Mouse (Mus musculus): ENCODE measurements at regions not wholly inside any gene's neighbourhood (a gene's known extent, or its start where the extent isn't known, plus 50 kb on each side); places are given as distances from the start of the nearest gene placed in this dataset.

DNA sequence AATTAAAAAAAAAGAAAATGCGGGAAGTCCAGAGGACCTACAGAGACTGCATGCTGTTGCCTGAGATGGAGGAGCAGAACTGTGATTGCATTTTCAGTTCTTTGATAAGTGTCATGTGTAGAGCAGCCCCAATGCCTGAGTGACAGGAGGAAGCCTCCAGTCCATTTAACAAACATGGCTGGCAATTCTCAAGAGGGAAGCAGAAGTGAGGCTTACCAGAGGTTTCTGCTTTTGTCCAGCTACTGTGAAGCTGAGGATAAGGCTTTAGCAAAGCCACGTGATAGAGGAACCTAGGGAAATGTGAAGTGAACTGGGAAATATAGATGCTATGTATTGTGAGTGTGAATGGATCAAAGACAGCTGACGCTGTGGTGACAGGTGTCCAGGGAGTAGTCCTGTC, 56.6 kb downstream of the Sucnr1 start:
- DNase-seq (ENCODE audit: extremely low spot score in 1 of 2, low spot score in 1 of 2) = no peak

DNA sequence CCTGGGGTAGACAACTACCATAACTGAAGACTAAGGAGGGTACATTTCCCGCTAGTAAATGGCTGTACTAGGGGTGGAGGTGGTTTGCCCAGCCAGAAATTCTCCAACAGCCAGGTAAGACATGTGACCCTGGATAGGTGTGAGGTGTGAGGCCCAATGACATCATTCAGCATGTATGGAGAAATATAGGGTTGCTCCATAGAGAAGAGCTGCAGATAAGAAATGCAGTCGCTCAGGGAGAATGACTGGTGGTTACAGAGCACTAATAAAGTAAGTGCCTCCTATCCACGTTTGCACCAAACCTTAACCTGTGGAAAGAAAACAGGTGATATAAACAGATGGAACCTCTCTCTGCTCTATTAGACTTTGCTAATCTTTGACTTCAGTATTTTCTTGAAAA, 78.2 kb downstream of the Sucnr1 start:
- no peak for DNase-seq (ENCODE audit: extremely low spot score in 1 of 2, low spot score in 1 of 2)

DNA sequence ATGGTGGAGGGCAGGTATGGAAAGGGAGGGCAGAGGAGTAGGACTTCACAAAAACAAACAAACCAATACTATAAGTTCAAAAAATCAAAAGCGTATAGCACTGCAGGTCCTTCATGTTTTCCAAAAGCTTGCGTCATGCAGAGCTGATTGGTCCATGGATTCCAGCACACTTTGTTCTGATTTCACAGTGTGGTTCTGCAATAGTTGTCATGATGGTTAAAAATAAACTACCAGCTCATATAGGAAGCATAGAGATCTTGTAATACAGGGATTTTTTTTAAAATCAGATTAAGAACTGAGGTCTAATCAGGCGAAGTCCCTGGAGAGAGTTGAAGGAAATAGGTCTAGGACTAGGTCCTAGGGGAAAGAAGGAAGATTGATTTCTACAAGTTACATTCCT, 86.0 kb downstream of the Sucnr1 start:
- no peak for DNase-seq (ENCODE audit: extremely low spot score in 1 of 2, low spot score in 1 of 2)

DNA sequence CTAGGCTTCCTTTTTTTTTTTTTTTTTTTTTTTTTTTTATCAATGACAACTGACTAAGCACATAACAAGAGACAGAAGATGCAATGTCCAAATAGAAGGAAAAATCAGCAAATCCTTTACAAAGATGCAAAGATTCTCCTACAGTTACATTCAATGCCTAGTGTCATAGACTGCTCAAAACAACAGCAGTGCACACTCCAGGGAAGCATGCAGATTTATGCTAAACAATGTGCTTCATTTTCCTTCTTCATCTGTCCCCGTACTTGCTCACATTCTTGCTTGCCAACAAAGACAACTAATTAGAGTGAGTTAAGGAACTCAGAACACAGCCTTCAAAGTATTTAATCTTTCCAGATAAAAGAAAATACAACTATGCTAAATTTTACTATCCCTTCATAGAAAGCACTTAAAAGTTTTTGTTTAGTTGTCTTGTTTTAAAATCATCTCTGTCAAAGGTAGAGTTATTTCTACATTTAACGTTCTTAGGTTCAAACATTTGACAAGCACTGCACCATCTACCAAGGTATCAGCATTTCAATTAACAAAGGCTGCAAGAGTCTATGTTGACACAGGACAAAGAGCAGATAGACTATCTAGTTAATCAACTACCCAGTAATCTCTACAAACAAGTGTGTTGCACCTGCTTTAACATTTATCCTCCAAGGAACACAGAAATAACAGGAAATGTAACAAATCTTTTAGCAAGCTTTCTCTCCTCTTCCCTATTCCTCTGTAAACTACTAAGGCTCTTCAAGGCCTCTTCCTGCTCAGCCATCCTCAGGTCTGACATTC, 86.7 kb downstream of the Sucnr1 start:
- no peak for DNase-seq (ENCODE audit: extremely low spot score in 1 of 2, low spot score in 1 of 2)

DNA sequence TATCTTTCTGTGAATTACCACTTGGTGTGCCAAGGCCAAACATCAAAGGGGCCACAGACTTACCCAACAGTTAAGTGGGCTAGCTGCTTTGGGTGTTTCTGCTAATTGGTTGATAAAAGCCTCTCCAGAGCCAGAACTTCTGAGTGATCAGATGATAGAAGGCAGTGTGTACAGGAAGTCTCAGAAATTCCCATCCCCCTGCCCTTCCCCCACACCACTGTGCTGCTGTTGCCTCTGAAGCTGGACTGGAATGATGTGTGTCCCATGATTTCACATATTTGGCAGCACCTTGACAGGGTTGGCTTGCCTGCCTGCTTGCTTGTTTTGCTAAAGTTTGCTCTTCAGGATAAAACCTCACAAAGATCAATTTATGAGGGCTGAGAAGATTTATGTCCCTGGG, 87.9 kb downstream of the Sucnr1 start:
- no peak for DNase-seq (ENCODE audit: extremely low spot score in 1 of 2, low spot score in 1 of 2)

DNA sequence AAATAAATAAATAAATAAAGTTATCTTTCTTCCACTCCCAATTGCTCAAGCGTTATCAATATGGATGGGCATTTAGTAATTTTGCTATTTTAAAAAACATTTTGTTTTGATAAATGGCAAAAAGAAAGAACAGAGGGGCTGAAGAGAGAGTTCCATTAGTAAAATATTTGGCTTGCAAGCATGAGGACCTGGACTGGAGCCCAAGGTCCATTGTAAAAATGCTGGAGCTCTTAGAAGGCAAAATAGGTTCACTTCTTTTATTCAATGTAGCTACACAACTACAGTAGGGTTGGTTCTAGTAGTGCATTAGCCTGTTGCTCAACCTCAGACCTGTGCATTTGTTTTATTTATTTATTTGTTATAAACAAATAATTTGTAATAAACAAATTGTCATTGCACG, 102.8 kb downstream of the Sucnr1 start:
- DNase-seq (ENCODE audit: extremely low spot score in 1 of 2, low spot score in 1 of 2) = no peak

DNA sequence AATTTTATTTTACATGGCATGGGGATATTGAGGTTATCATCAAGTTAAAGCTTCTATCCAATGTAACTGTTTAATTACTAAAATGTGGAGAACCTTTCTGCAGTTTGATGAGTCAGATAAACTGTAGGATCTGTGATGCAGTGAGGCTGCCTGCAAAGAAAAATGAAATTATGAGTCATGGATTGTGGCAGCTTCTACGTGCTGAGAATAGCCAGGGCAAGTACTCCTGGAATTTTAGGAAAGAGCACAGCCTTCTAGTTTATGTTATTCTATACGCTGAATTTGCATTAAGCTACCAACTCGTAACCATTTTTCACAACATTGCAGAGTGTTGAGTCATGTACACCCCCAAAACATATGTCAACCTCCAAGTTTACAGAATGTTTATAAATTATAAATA, 114.4 kb downstream of the Sucnr1 start:
- peak; percentile 3 to 53 for DNase-seq (ENCODE audit: extremely low spot score in 1 of 2, low spot score in 1 of 2)

DNA sequence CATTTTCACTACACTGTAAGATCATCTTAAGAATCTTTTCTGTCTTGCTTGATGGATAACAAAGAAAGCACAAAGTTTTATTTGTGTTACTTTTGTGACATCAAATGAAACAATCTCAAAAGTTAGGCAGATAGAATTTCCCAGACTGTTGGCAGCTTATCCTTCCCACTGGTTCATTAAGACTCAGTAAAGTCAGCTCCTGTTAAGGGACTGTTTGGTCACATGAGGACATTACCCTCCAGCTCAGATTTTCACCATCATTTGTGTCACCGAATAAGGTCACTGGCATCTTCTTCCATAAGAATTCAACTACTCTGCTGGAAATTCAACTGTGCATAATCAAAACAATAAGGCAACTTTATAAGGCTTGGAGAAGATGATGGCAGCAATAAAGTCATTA, 126.3 kb downstream of the Sucnr1 start:
- DNase-seq (ENCODE audit: extremely low spot score in 1 of 2, low spot score in 1 of 2) = no peak

DNA sequence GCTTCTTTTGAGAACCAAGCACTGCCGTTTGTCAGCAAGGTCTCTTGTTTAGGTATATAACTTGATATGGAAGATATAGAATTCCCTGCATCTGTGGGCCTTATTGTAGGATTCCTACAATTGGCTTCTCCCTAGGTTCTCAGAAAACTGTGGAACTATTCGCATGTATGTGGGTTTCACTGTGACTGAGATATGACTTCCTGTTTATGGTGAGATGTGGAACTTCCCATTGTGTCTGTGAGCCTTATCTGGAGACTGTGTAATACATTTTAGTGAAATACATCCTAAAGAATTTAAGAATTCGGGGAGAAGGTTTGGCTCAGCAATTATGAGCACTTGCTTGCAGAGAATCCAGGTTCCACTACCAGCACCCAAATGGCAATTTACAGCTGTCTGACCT, 137.3 kb downstream of the Sucnr1 start:
- DNase-seq (ENCODE audit: extremely low spot score in 1 of 2, low spot score in 1 of 2) = no peak

DNA sequence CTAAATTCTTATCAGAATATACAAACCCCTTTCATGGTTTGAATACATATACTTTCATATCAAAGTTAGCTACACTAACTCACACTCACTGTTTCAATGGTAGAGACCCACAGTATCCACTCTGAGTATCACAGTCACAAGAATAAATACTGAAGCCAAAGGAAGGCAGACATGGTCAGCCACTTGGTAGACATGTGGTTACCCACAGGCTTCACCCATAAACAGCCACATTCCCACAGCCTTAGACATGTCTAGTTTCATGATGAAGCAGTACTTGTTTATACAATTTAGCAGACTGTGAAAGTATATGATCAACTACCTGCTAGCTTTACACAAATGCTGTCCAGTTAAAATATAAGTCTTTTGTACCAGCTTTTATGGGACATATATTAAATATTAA, 159.0 kb downstream of the Sucnr1 start:
- DNase-seq (ENCODE audit: extremely low spot score in 1 of 2, low spot score in 1 of 2) = no peak

DNA sequence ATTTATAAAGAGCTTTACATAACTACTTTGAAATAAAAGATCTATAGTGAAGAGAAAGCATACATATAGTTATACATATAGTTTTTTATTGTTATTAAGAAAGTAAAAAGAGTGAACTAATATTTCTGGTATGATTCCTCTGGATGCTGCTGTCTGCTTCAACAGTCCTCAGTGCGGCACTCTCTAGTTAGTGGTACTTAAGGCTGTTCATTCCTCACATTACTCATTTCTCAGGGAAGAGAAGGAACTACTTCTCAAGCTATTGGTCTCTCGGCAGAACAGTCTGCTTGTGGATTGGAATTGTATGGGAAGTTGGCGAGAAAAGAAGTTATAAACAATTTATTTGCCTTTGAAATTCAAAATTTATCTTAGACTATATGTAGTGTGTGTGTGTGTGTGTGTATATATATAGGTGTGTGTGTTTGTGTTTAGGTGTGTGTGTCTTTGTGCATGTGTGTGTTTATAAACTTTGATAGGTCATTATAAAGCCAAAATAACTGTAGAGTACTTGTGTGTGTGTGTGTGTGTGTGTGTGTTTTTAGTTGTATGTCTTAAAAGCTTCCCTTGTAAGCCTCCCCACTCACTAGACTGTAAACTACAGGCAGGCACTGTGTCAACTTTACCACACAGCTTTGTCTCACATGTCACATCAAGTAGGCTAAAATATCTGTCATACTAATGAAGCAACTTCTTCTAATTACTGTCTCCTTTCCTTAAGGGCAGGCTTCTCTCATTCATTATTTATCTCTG, 185.2 kb downstream of the Sucnr1 start:
- DNase-seq (ENCODE audit: extremely low spot score in 1 of 2, low spot score in 1 of 2) = no peak

DNA sequence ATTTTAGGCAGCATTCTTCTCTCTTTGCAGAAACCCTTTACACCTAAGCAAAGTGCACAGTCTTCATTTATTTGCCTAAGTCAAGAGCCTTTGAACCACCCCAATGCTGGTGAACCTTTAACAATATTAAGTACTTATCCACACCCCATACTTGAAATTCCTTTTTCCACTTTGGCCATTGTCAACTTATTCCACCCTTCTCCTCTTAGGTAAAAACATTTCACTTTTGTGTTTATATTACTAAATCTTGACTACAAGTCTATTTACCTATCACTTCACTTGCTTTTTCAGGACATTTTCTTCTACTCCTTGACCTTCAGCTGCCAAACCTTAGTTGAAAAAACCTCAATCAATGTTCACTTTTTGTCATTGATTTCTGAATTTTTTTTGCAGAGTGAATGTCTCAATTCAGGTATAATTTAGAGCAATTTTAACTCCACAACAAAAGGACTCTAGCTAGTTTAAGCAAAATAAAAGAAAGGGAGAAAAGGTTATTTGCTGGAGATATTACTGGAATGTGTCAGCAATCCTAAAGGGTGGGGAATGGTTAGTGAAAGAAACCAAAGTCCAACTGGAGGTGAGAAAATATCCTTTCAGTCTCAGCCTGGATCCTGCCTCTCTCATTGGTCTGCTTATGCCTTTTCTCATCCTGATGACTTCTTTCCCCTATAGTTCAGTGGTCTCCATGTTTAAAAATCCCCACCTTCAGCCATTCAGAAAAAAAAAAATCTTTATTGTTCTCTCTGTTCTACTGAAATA, 185.9 kb downstream of the Sucnr1 start:
- DNase-seq (ENCODE audit: extremely low spot score in 1 of 2, low spot score in 1 of 2) = no peak

DNA sequence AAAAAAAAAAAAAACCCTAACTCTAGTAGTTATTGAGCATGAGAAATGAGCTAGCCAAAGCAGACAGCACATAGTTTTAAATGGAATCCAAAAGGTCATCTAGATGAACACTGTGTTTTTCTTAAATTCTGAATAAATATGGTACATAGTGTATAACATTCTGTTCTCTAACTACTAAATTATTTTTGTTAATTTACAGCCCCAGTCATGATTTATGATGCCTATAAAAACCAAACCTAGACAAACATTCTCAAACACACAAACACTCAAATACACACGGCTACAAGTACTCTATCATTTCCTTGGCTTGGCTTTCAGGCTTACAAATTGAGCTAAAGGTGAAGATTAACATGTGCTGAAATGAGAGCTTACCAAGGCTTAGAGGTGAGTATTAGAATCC, 188.8 kb downstream of the Sucnr1 start:
- DNase-seq (ENCODE audit: extremely low spot score in 1 of 2, low spot score in 1 of 2) = no peak

DNA sequence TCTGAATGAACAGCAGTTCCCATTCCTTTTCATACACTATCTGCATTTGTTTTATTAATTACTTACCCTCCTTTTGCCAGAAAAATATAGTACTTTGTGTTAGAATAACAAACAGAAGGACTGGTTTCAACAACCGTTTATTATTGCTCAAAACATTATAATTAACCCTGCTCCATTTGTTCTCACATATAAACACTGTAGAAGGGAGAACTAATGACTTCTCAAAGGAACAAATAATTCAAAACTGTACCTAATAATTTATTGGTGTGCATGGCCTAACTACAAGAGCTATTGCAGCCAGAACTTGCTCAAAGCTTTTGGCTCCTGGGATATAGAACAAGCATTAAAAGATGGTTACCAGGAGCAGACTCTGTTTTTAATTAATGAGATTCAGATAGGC, 192.1 kb downstream of the Sucnr1 start:
- DNase-seq (ENCODE audit: extremely low spot score in 1 of 2, low spot score in 1 of 2) = no peak

DNA sequence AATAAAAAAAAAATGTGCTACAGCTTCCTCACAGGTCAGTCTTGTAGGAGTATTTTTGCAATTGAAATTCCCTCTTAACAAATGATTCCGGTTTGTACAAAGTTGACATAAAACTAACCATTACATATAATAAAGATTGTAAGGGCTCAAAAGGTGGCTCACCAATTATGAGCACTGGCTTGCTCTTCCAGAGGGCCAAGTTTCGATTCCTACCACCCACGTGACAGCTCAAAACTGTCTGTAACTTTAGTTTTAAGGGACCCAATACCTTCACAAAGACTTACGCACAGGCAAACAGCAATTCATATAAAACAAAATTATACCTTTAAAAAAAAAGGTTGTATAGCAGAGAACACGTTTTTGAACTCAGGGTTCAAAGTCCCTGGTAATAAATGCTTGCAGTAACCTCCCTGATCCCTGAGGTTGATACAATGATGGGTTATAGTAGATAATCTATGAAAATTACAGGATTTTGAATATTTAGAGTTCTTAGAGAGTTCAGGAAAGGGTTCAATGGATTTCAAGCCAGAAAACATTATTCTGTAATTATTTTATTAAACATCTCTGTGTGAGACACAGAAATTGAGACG, 193.7 kb downstream of the Sucnr1 start:
- DNase-seq (ENCODE audit: extremely low spot score in 1 of 2, low spot score in 1 of 2) = no peak

DNA sequence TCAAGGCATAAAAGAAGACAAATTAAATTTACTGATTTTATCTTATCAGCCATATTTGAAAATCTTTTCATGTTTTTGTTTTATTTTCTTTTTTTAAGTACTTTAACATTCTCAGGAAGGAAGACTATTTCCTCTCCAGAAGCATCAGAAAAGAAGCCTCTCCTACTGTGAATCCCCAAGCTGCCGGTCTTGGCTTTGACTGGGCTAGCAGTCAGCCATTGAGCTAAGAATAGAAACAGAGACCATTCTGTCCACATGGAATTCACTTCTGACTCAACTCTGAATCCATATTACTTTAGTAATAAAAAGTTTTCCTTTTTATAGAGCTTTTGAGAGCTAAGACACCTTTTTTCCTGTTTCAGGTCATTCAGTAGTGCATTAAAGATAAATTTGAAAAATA, 194.8 kb upstream of the Mbnl1 start:
- no peak for DNase-seq (ENCODE audit: extremely low spot score in 1 of 2, low spot score in 1 of 2)

DNA sequence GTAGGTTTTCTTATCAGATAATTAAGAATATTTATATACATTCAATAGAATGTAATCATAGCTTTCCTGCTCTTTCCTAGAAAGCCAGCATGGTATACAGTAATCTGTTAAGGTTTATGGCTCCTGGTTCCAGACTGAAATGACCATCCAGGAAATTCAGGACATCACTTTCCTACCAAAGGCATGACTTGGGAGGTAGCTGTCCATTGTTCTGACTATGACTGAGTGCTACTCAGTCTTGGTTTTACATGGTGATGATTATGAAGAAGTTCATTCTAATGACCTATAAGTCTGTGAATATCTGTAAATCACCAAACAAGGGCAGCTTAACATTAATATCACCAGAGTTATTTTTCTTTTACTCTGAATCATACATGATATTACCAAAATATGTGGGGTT, 191.4 kb upstream of the Mbnl1 start:
- DNase-seq (ENCODE audit: extremely low spot score in 1 of 2, low spot score in 1 of 2) = no peak

DNA sequence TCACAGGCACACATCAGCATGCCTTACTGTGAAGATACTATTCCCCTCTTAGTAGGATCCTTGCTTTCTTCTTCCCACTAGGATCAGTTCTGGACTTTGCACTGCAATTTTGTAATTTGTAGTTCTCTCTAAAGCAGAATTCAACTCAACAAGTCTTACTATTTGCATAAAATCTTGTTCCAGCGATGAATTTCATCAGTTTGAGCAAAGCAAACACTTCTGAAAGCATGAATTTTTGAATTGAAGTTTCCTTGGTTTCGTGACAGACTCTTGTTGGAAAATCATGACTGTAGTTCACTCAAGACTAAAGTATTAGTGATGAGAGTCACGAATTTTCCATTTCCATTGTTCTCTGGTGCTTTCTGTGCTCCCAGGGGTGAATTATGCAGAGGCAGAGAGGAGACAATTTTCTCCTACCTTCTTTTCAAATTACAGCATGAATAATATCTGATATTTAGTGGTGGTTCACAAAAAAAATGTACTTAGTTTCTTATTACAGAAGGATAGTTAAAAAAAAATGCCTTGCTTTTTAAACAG, 190.6 kb upstream of the Mbnl1 start:
- DNase-seq (ENCODE audit: extremely low spot score in 1 of 2, low spot score in 1 of 2) = peak in 1 of 2 experiments; percentile 14

DNA sequence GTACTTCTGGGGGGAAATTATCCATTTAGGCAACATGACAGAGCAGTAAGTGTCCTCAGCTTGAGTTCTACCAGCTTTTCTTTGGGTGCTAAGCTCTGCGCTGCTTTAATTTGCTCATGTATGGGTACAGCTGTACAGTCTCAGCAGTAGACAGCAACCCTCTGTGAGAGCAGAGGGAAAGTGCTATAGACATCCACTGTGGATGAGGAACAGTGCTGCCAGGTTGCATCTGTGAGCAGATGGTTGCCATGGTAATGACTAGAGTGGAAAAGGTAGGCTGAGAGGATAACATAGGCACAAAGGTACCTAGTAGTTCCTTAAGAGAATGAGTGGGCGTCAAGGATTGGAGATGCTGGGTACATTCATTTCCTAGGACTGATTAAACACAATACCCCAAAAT, 180.5 kb upstream of the Mbnl1 start:
- DNase-seq (ENCODE audit: extremely low spot score in 1 of 2, low spot score in 1 of 2) = peak; percentile 28 to 52

DNA sequence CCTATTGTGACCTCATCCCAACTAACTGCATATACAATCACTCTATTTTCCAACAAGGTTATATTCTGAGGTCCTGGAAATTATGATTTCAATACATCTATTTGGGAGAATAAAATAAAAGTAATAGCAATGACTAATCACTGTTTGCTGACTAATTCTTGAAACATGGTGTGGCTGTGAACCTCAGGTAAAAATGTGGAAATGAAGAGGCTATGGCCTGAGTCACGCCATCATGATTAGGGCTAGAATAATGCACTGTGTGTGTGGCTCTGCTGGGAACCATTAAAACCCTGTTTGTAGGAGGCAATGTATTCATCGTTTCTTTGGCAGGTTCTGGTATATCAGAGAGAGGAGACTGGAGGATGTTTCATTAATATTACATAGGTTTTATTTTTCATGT, 179.7 kb upstream of the Mbnl1 start:
- no peak for DNase-seq (ENCODE audit: extremely low spot score in 1 of 2, low spot score in 1 of 2)

DNA sequence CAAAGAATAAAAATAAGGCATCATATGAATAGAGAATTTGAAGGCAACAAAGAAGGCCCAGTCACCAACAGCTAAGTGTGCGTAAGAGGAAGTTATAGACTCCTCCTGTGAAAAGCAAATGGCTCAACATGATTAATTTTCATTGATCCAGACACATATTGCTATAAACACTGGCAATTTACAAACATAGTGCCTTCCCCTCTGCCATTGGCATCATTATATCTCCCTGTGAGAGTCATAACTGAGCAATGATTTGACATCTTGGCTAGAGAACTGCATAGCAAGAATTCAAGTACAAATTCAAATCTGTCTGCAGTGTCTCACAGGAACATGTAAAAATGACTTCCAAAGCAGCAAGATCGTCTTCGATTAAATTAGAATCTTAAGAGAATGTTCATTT, 167.2 kb upstream of the Mbnl1 start:
- no peak for DNase-seq (ENCODE audit: extremely low spot score in 1 of 2, low spot score in 1 of 2)
